Mouse (Mus musculus) midbrain, embryonic 15.5 days (tissue): ENCODE measurements around the gene Hpse2. TPM values are rescaled to one million over a fixed set of nuclear protein-coding genes. Genes with fewer than 3 reads are reported as not detected.
"Not testable (repeated sequence)": the region's sequence is repeated elsewhere in the genome, so short reads cannot be mapped to it uniquely, and the experiment has no call there.

Experiments used
- ATAC-seq: fragments of 200-750 bp; cut with Nextera tagmentation; replicated peaks from 2 replicates; pipeline ENCODE4 v1.8.0; 2017; ENCODE audit warnings: moderate TSS enrichment
- H3K27ac ChIP-seq: fragments of 300-500 bp; sonication (generic); 2 replicates; pipeline ENCODE4 v1.5.1; 2015; ENCODE audit warnings: mild to moderate bottlenecking, inconsistent platforms
- H3K27me3 ChIP-seq: fragments of 300-500 bp; sonication (generic); replicated peaks from 2 replicates; pipeline ENCODE4 v1.6.1; 2015; ENCODE audit warnings: inconsistent platforms
- H3K36me3 ChIP-seq: fragments of 300-500 bp; sonication (generic); replicated peaks from 2 replicates; pipeline ENCODE4 v1.6.1; 2015; ENCODE audit warnings: inconsistent platforms
- H3K4me1 ChIP-seq: fragments of 300-500 bp; sonication (generic); 2 replicates; pipeline ENCODE4 v1.6.1; 2015; ENCODE audit warnings: inconsistent platforms
- H3K4me2 ChIP-seq: fragments of 300-500 bp; sonication (generic); 2 replicates; pipeline ENCODE4 v1.6.1; 2015; ENCODE audit warnings: inconsistent platforms, mild to moderate bottlenecking, moderate library complexity
- H3K4me3 ChIP-seq: fragments of 300-500 bp; sonication (generic); 2 replicates; pipeline ENCODE4 v1.5.1; 2015; ENCODE audit warnings: mild to moderate bottlenecking, inconsistent platforms
- H3K9ac ChIP-seq: fragments of 300-500 bp; sonication (generic); 2 replicates; pipeline ENCODE4 v1.6.1; 2015; ENCODE audit warnings: mild to moderate bottlenecking, inconsistent platforms
- H3K9me3 ChIP-seq: fragments of 300-500 bp; sonication (generic); 2 replicates; pipeline ENCODE4 v1.6.1; 2016; ENCODE audit warnings: inconsistent platforms
- WGBS: fragments of 180-500 bp; shearing (Covaris S2); methylation state at CpG from one replicate; pipeline ENCODE4 v1.1.7; 2015; ENCODE audit warnings: mixed read lengths; 5-methylcytosine and 5-hydroxymethylcytosine counted together
- polyA plus RNA-seq: library from polyadenylated mRNA; unstranded; fragments of >200 nt; fragmentation: Nextera tagmentation; extraction: Ambion mirVana; gene quantifications from 2 replicates; pipeline ENCODE4 v1.2.1, GENCODE M21; 2015

Gene Hpse2
- polyA plus RNA-seq, 1 experiment from 2014 or later: 0.18 TPM

DNA sequence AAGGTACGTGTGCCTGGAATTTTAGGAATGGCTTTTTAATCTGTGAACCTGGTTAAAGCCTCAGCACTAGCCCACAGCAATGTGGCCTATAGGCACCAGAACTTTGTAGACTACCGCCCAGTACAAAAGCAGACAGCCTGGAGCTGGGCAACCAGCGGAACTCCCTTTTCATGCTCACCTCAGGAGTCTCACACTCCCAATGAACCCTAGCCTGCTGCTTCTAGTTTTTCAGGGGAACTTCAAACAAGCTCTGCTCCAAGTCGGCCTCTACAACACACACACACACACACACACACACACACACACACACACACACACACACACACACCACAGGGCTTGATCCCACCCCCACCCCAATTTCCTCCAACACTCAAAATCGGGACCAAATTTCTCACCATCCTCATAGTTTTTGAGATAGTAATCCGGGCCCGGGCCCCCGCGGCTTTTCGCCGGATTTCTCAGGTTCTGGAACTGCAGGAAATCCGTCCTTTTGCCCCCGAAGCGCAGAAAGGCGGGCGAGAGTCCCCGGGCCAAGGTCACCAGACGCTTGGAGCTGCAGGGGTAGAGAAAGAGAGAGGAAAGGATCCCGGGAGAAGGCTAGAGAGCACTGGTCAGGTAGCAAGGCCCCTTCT lies 3.7 kb downstream of the Hpse2 start:
- Histone ChIP-seq H3K4me2 (peak overlapping the region; percentile 52), H3K9me3 (no peaks in the 10 kb centered on the region), H3K27me3 (peaks cover 63% of the 10 kb centered on the region), H3K4me3 (peak overlapping the region; percentile 24), H3K27ac (no peak overlapping the region), H3K36me3 (no peaks in the 10 kb centered on the region), H3K9ac (no peak overlapping the region), H3K4me1 (peaks cover 34% of the 10 kb centered on the region)
- 3% methylated on average over 18 of the region's 19 CpGs for WGBS
- no peak for ATAC-seq

DNA sequence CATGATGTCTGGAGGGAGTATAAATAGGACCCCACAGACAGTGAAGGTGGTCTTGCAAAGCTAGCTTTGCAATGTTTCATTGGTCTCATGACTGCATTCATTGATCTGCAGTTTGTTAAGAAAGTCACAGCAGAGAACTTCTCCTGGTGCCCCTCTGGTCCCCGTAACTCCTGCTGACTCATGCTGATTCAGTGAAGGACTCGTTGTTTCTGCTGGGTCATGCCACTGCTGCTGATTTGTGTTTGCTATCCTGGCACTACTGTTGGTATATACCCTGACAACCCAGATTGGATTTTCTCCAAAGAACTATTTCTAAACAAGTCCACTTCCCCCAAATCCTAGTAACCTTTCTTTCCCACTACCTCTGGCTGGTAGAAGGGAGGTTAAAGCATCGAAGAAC lies 29.3 kb downstream of the Hpse2 start:
- ATAC-seq: no peak
- Histone ChIP-seq H3K9ac (no peak overlapping the region), H3K36me3 (no peaks in the 10 kb centered on the region), H3K4me1 (no peaks in the 10 kb centered on the region), H3K4me2 (no peak overlapping the region), H3K27ac (no peak overlapping the region), H3K27me3 (no peaks in the 10 kb centered on the region), H3K4me3 (no peak overlapping the region), H3K9me3 (no peaks in the 10 kb centered on the region)
- WGBS: 86% methylated on average over 3 of the region's 3 CpGs

DNA sequence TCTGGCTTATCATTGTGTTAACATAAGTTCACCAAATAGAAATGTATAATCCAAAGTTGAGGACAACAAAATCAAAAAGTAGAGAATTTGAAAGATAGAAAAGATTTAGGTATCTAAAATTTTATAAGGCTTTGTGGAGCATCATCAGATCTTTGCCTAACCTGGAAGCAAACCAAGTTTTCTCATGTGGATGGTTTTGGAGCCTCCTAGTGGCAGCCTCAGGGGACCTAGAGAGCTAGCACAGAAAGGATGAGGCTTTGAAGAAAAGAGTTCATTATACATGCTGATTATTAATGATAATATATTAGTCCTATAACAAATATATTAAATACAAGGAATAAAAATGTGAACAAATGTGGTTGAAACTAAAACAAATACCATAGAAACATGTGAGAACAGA lies 77.0 kb downstream of the Hpse2 start:
- H3K4me2 ChIP-seq: no peak overlapping the region
- no peak overlapping the region for H3K4me3 ChIP-seq
- no peak overlapping the region for H3K9ac ChIP-seq
- H3K4me1 ChIP-seq: no peaks in the 10 kb centered on the region
- H3K36me3 ChIP-seq: no peaks in the 10 kb centered on the region
- ATAC-seq: no peak
- no peaks in the 10 kb centered on the region for H3K9me3 ChIP-seq
- no peaks in the 10 kb centered on the region for H3K27me3 ChIP-seq
- H3K27ac ChIP-seq: no peak overlapping the region

DNA sequence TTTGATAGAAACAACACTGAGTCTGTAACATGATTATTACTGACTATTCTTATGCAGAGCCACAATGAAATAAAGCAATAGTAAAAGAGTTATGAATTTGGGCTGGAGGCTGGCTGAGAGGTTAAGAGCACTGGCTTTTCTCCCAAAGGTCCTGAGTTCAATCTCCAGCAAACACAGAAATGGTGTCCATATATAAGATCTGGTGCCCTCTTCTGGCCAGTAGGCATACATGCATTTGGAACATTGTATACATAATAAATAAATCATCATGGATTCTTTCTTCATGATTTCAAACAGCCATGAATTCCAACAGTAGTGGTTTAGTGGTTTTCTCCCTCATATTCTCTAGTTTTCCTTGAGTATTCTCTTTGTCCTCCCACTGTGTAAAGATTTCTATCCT lies 81.4 kb downstream of the Hpse2 start:
- H3K36me3 ChIP-seq: no peaks in the 10 kb centered on the region
- no peak for ATAC-seq
- H3K4me3 ChIP-seq: no peak overlapping the region
- no peak overlapping the region for H3K27ac ChIP-seq
- no peaks in the 10 kb centered on the region for H3K27me3 ChIP-seq
- H3K9ac ChIP-seq: no peak overlapping the region
- H3K9me3 ChIP-seq: no peaks in the 10 kb centered on the region
- no peaks in the 10 kb centered on the region for H3K4me1 ChIP-seq
- H3K4me2 ChIP-seq: no peak overlapping the region

DNA sequence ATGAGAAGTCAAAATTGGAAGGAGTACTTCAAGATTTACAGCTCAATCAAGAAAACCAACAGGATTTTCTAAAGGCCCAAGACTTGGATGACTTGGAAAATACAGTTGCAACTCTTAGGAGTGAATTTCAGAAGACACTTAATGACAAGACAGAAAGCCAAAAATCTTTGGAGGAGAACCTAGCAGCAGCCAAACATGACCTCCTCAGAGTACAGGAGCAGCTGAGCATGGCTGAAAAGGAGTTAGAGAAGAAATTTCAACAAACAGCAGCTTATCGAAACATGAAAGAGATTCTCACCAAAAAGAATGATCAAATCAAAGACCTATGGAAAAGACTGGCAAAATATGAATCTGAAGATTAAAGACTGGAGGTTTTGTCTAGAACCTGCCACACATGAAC lies 106.8 kb downstream of the Hpse2 start:
- not testable (repeated sequence) for H3K4me3 ChIP-seq, H3K4me2 ChIP-seq, H3K9ac ChIP-seq, ATAC-seq, H3K27ac ChIP-seq, H3K4me1 ChIP-seq, H3K36me3 ChIP-seq, H3K27me3 ChIP-seq, H3K9me3 ChIP-seq
- WGBS: 95% methylated on average over 1 of the region's 1 CpGs

DNA sequence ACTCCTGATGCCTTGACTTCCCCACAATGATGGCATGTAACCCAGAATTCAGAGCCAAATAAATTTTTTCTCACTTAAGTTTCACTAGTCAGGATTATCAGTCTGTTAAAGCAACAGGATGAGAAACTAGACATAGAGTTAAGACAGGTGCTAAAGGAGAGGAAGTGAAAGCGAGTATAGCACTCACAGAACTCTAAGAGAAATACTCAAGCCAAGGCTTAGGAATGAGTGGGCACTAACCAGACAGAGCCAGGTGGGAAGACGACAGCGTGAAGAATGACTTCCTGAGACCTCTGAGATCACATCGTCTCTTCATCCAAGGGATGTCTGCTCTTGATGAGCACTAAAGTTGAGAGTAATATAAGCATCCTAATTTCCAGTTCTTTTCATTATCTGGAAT lies 144.2 kb downstream of the Hpse2 start:
- 91% methylated on average over 4 of the region's 4 CpGs for WGBS
- no peak for ATAC-seq
- Histone ChIP-seq H3K36me3 (no peaks in the 10 kb centered on the region), H3K27ac (no peak overlapping the region), H3K27me3 (no peaks in the 10 kb centered on the region), H3K4me2 (no peak overlapping the region), H3K4me3 (no peak overlapping the region), H3K9me3 (no peaks in the 10 kb centered on the region), H3K4me1 (no peaks in the 10 kb centered on the region), H3K9ac (no peak overlapping the region)

DNA sequence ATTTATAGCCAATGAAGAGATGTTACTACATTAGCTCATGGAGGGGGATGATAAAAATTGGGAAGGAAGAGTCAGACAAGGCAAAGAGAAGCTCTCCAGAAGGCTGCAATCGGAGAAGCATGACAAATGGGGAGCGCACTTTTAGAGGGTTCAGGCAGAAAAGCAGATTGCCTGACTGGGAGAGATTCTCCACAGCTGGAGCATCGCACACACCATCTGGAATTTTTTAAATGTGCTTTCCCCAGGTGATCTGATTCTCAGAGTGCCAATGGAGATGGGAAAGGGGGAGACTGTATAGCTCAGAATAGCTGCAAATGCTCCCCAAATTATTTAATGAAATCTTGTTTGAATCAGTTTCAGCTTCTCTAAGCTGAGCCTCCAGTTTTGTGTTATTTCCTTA lies 156.4 kb downstream of the Hpse2 start:
- H3K4me2 ChIP-seq: no peak overlapping the region
- WGBS: 76% methylated on average over 3 of the region's 3 CpGs

DNA sequence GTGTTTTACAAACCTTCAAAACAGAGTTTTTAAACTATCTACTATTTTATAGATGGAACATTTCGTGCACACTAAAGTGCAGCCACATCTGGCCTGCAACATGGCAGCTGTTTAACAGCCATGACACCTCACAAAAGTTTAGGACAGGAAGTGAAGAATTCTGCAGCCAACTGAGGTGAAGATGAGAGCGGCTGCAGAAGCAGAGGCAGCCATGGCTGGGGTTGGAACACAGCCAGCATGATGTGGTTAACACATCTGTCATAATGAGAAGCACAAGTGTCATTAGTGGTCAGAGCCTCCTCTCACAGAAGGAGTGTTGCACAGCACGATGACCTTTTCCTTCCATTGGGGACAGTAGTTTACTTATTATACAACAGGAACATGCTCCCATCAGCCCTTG lies 194.6 kb downstream of the Hpse2 start:
- H3K4me3 ChIP-seq: no peak overlapping the region
- ATAC-seq: no peak
- 85% methylated on average over 3 of the region's 3 CpGs for WGBS

More for the DNA sequence above, 156.4 kb downstream of the Hpse2 start:
- Histone ChIP-seq H3K27ac (no peak overlapping the region), H3K9ac (no peak overlapping the region), H3K36me3 (no peaks in the 10 kb centered on the region), H3K27me3 (no peaks in the 10 kb centered on the region), H3K9me3 (no peaks in the 10 kb centered on the region), H3K4me3 (no peak overlapping the region), H3K4me1 (no peaks in the 10 kb centered on the region)
- ATAC-seq: no peak

DNA sequence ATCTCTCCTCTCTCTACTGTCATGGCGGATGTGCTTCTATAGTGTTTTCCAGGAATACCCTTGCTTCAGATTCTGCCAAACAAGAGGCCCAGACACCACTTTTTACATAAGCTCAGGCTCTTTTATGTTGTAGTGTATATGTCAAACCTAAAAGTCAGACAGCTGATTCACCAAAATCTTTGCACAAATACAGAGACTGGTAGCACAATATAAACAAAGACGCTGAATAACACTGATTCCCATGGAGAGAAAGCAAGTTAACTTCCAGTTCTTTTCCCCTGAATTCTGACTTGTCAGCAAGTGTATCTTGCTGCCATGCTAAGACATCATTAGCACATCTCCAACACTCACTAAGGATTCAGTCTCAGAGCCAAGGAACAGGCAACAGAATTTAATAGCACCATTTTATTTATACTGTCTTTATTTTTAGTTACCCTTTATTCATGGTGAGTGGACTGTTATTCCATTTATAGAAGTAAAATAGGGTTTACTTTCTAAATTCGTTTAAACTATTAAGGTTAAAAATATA lies 212.7 kb downstream of the Hpse2 start:
- ATAC-seq: no peak
- Histone ChIP-seq H3K9me3 (no peaks in the 10 kb centered on the region), H3K36me3 (no peaks in the 10 kb centered on the region), H3K4me2 (no peak overlapping the region), H3K9ac (no peak overlapping the region), H3K27ac (no peak overlapping the region), H3K4me1 (no peaks in the 10 kb centered on the region), H3K4me3 (no peak overlapping the region), H3K27me3 (no peaks in the 10 kb centered on the region)
- WGBS: 91% methylated on average over 3 of the region's 3 CpGs

More for the DNA sequence above, 194.6 kb downstream of the Hpse2 start:
- Histone ChIP-seq H3K4me2 (no peak overlapping the region), H3K27ac (no peak overlapping the region), H3K36me3 (no peaks in the 10 kb centered on the region), H3K27me3 (no peaks in the 10 kb centered on the region), H3K9ac (no peak overlapping the region), H3K4me1 (no peaks in the 10 kb centered on the region), H3K9me3 (no peaks in the 10 kb centered on the region)

DNA sequence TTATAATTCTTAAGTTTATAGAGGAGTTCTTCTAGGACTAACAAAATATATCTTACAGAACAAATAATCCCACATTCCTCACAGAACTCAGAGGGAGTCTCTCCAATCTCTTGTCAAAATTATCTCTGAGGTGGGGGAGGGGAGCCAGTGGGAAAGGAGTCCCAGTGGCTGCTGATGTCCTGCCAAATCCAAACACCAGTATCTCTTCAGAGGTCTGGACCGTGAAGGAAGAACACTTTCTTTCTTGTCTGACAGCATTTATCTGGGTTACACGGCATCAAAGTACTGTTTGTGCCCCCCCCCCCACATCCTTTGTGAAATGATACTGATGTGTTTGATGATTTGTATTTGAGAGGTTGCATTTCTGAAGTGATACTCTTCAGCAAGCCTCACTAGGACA lies 213.3 kb downstream of the Hpse2 start:
- WGBS: 88% methylated on average over 2 of the region's 2 CpGs
- Histone ChIP-seq H3K27me3 (no peaks in the 10 kb centered on the region), H3K9ac (no peak overlapping the region), H3K36me3 (no peaks in the 10 kb centered on the region), H3K4me2 (no peak overlapping the region), H3K9me3 (no peaks in the 10 kb centered on the region), H3K4me3 (no peak overlapping the region), H3K4me1 (no peaks in the 10 kb centered on the region), H3K27ac (no peak overlapping the region)
- no peak for ATAC-seq

DNA sequence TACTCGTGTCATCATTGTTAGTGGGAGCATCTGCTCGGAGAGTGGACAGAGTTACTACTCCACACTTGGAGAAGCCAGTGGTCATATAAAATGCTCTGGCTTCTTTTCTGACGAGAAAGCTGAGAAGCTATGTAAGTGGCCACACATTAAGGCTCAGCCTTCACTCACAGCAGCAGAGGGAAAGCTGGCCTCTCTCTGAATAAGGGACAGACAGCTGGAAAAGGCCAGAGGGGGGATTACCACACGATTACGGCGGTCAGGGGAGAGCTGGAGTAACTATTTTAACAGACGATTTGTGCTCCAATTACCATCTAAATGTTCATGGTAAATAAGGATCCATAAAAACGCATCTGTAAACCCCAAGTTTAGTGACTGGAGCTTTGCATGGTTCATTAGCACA lies 232.1 kb downstream of the Hpse2 start:
- H3K36me3 ChIP-seq: no peaks in the 10 kb centered on the region
- WGBS: 27% methylated on average over 8 of the region's 8 CpGs
- H3K4me3 ChIP-seq: no peak overlapping the region
- no peak overlapping the region for H3K27ac ChIP-seq
- no peak overlapping the region for H3K4me2 ChIP-seq
- no peak for ATAC-seq
- H3K9ac ChIP-seq: no peak overlapping the region
- no peaks in the 10 kb centered on the region for H3K9me3 ChIP-seq
- no peaks in the 10 kb centered on the region for H3K27me3 ChIP-seq
- H3K4me1 ChIP-seq: no peaks in the 10 kb centered on the region

DNA sequence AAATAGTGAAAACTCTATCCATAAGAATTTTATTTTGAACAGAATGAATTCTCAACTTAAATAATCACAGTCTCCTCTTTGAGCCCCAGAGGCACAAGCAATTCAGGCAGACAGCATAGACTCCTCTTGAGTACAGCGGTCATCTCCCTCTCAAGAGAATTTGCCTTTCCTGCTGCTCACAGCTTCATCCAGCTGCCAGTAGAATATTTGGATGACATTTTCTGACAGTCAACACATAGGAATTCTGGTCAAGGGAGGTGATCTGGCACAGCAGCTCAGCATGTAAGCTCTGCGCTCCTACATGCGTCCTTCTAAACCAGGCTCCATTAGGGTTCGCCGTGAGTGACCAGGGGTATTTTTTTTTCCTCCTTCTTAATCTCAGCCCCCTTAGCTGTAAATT lies 232.6 kb downstream of the Hpse2 start:
- WGBS: 88% methylated on average over 5 of the region's 5 CpGs
- no peak overlapping the region for H3K27ac ChIP-seq
- no peaks in the 10 kb centered on the region for H3K36me3 ChIP-seq
- H3K9ac ChIP-seq: no peak overlapping the region
- no peaks in the 10 kb centered on the region for H3K4me1 ChIP-seq
- H3K9me3 ChIP-seq: no peaks in the 10 kb centered on the region
- no peak for ATAC-seq
- no peaks in the 10 kb centered on the region for H3K27me3 ChIP-seq
- H3K4me3 ChIP-seq: no peak overlapping the region
- no peak overlapping the region for H3K4me2 ChIP-seq

DNA sequence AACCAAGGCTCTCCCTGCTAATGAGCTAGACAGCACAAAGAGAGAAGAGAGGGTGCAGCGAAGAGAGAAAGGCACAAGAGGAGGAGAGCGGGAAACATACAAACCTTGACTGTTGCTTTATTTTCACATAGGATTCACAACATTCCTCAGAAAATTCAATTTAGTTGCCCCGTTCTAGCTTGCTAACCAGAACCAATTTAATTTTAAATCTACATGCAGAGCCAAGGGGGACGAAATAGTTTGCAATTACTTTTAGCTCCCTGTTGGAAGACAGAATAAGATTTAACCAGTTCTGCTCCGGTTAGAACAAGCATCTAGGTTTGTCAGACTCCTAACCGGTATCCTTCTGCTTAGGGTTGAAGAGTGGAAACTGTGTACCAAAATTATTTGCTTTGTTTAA lies 240.3 kb downstream of the Hpse2 start:
- Histone ChIP-seq H3K4me2 (no peak overlapping the region), H3K27me3 (no peaks in the 10 kb centered on the region), H3K9me3 (no peaks in the 10 kb centered on the region), H3K4me3 (no peak overlapping the region), H3K4me1 (no peaks in the 10 kb centered on the region), H3K36me3 (no peaks in the 10 kb centered on the region), H3K9ac (no peak overlapping the region), H3K27ac (no peak overlapping the region)
- WGBS: 74% methylated on average over 6 of the region's 6 CpGs
- ATAC-seq: no peak
